Mouse (Mus musculus): ENCODE data around the gene Gpr132. TPM values are rescaled to one million over a fixed set of nuclear protein-coding genes. Genes with fewer than 3 reads are reported as not detected.
A peak's percentile ranks its signal among the peaks of the same experiment; 100 is the strongest.

Gene Gpr132
- total and polyA plus RNA-seq, 3 experiments: 24.4 to 62.1 (median 44.7) TPM

GRCm38 (mm10) chr12:112828501-112829243 is 39.4 kb downstream of the Gpr132 start:
- Histone ChIP-seq H3K4me1 (ENCODE audit: control insufficient read depth in 1 of 2, insufficient read depth in 2 of 2) (peaks cover 15 to 60% of the 10 kb centered on the region in 2 experiments), H3K4me2 (ENCODE audit: insufficient read depth, low read depth, poor library complexity, severe bottlenecking) (peak overlapping the region; percentile 94), H3K9me3 (replicated peaks; ENCODE audit: low read length) (no peaks in the 10 kb centered on the region), H3K4me3 (replicated peaks in 1 of 3; ENCODE audit: low read depth in 2 of 3, low read length in 2 of 3, poor library complexity in 1 of 3) (peak overlapping the region; percentile 81 to 94 (median 92)), H3K9ac (ENCODE audit: insufficient read depth, low read depth) (peak overlapping the region; percentile 95), H3K36me3 (replicated peaks in 1 of 2; ENCODE audit: control insufficient read depth in 1 of 2, insufficient read depth in 1 of 2, low read length in 1 of 2) (peaks cover 24 to 57% of the 10 kb centered on the region in 2 experiments), H3K79me2 (replicated peaks; ENCODE audit: control insufficient read depth, extremely low read depth, insufficient read depth, poor library complexity, severe bottlenecking) (peaks cover 51% of the 10 kb centered on the region), H3K27ac (ENCODE audit: insufficient read depth, low read depth) (peak overlapping the region; percentile 50; the same call in 1 of the 2 replicates), H3K27me3 (replicated peaks) (no peaks in the 10 kb centered on the region)
- in situ Hi-C loops (cut with MboI; ENCODE audit: low pct_ligation_motif_present, low pct_unique_long_range_greater_than_20kb, low sequenced_read_pairs): no loop called here
- TF ChIP-seq CHD2 (IDR thresholded peaks at IDR 0.05; ENCODE audit: low read length): no peak
- TF ChIP-seq MAFK (IDR thresholded peaks at IDR 0.05; ENCODE audit: insufficient replicate concordance, low read length): no peak
- peak; percentile 79 for TF ChIP-seq MAX (IDR thresholded peaks at IDR 0.05; ENCODE audit: low read length)
- no peak for TF ChIP-seq SMC3 (IDR thresholded peaks at IDR 0.05; ENCODE audit: low read depth, low read length)
- no peak for TF ChIP-seq CHD1 (IDR thresholded peaks at IDR 0.05; ENCODE audit: low read depth, low read length)
- TF ChIP-seq GABPA (IDR thresholded peaks at IDR 0.05; ENCODE audit: insufficient replicate concordance, low read depth, low read length): no peak
- TF ChIP-seq USF2 (conservative IDR thresholded peaks at IDR 0.05; ENCODE audit: low read depth, low read length): no peak
- TF ChIP-seq JUN (IDR thresholded peaks at IDR 0.05; ENCODE audit: insufficient read depth, low read depth, low read length): no peak
- no peak for TF ChIP-seq JUND (conservative IDR thresholded peaks at IDR 0.05; ENCODE audit: low read depth, low read length)
- TF ChIP-seq MXI1 (IDR thresholded peaks at IDR 0.05; ENCODE audit: low read depth, low read length): peak; percentile 70
- no peak for TF ChIP-seq RCOR1 (conservative IDR thresholded peaks at IDR 0.05; ENCODE audit: low read depth, low read length)
- no peak for TF ChIP-seq POLR2A (IDR thresholded peaks at IDR 0.05; ENCODE audit: low read depth, low read length)
- TF ChIP-seq POLR2AphosphoS2 (IDR thresholded peaks at IDR 0.05; ENCODE audit: low read depth, low read length): no peak
- no peak; the same call in 1 of the 2 replicates for TF ChIP-seq MAZ (IDR thresholded peaks at IDR 0.05; ENCODE audit: low read depth, low read length)
- no peak for TF ChIP-seq MEF2A (IDR thresholded peaks at IDR 0.05; ENCODE audit: borderline replicate concordance, low read depth, low read length)
- TF ChIP-seq KAT2A (IDR thresholded peaks at IDR 0.05; ENCODE audit: insufficient replicate concordance, low read length): no peak
- peak; percentile 65 for TF ChIP-seq TCF12 (IDR thresholded peaks at IDR 0.05; ENCODE audit: low read depth, low read length)
- no peak for TF ChIP-seq NRF1 (IDR thresholded peaks at IDR 0.05; ENCODE audit: low read depth, low read length)
- TF ChIP-seq USF1 (IDR thresholded peaks at IDR 0.05; ENCODE audit: low read depth, low read length): no peak
- no peak for TF ChIP-seq ZC3H11A (IDR thresholded peaks at IDR 0.05; ENCODE audit: low read depth, low read length)
- 0 out of 2 replicates have a peak, but pooled peaks have one; percentile 27 for TF ChIP-seq MYC (IDR thresholded peaks at IDR 0.05; ENCODE audit: low read depth, low read length)
- TF ChIP-seq UBTF (IDR thresholded peaks at IDR 0.05; ENCODE audit: low read depth, low read length): peak; percentile 78; the same call in 1 of the 2 replicates
- TF ChIP-seq E2F4 (IDR thresholded peaks at IDR 0.05; ENCODE audit: insufficient replicate concordance, low read depth, low read length): no peak
- TF ChIP-seq CTCF (conservative IDR thresholded peaks at IDR 0.05 in 1 of 2, IDR thresholded peaks at IDR 0.05 in 1 of 2; ENCODE audit: low read depth in 2 of 2, low read length in 2 of 2): no peak
- no peak; the same call in 1 of the 2 replicates for TF ChIP-seq NELFE (IDR thresholded peaks at IDR 0.05; ENCODE audit: low read depth, low read length)
- no peak for TF ChIP-seq ZNF384 (IDR thresholded peaks at IDR 0.05; ENCODE audit: low read depth, low read length)
- peak; percentile 77 for TF ChIP-seq ZMIZ1 (IDR thresholded peaks at IDR 0.05; ENCODE audit: low read depth, low read length)
- peak; percentile 72 for TF ChIP-seq IRF4 (IDR thresholded peaks at IDR 0.05; ENCODE audit: low read depth, low read length)
- peak; percentile 55; the same call in 1 of the 2 replicates for TF ChIP-seq ELF1 (IDR thresholded peaks at IDR 0.05; ENCODE audit: low read depth, low read length)
- TF ChIP-seq HCFC1 (IDR thresholded peaks at IDR 0.05; ENCODE audit: low read depth, low read length): 0 out of 2 replicates have a peak, but pooled peaks have one; percentile 44
- TF ChIP-seq RAD21 (IDR thresholded peaks at IDR 0.05; ENCODE audit: low read depth, low read length): no peak
- TF ChIP-seq BHLHE40 (IDR thresholded peaks at IDR 0.05; ENCODE audit: low read depth, low read length): no peak
- dilution Hi-C loops (cut with MboI; ENCODE audit: extremely low pct_ligation_motif_present, extremely low pct_unique_long_range_greater_than_20kb, low sequenced_read_pairs): no loop called here
- peak; percentile 73 for DNase-seq (ENCODE audit: extremely low read depth)
